Comparison of ENCODE assay signal across 26 mouse cellular contexts in the genomic region with DNA sequence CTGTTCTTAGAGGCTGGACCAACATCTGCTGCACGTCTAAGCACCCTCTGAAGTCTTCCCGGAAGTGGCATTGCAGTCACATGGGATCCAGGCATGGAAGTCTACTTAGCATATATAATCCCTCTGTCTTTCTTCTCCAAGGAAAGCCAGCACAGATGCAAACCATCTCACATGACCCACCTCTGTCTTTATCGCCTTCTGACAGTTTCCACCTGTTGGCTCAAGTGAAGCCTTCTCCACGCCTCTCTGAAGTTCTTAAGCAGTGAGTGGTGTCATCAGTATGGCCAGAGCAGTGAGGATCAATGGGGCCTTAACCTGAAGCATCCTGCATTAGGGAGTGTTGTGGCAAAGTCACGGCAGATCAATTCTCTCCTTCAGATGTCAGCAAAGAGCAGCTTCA. TPM values are rescaled to one million over a fixed set of nuclear protein-coding genes. Genes with fewer than 3 reads are reported as not detected.
DNase-seq lines count a peak whose midpoint lies in the region; ATAC-seq and TF ChIP-seq lines count a peak whose summit lies in the region.
"Had no signal": no experiment of that assay in that cellular context is flagged by ENCODE, and none has a peak within 500 bp of the region (broad histone marks: within the 10 kb centered on the region; RNA-seq: fewer than 3 reads in every experiment).

No protein-coding gene starts in this region.

- 0 out of 2 replicates have a peak overlapping the region, but pooled peaks have one; percentile 34 for H3K27ac ChIP-seq in kidney, embryonic 16.5 days (ENCODE audit: low read length)
- H3K27ac ChIP-seq in kidney, embryonic 15.5 days = no peak overlapping the region
- no peak overlapping the region for H3K27ac ChIP-seq in lung, embryonic 14.5 days (ENCODE audit: low read depth)
- no peak overlapping the region for H3K27ac ChIP-seq in stomach, embryonic 14.5 days (ENCODE audit: low read length)
- no peak overlapping the region for H3K27ac ChIP-seq in stomach, postnatal 0 days (replicated peaks)
- no peak overlapping the region for H3K27ac ChIP-seq in forebrain, embryonic 10.5 days
- H3K27ac ChIP-seq: embryonic facial prominence, embryonic 13.5 days; embryonic facial prominence, embryonic 15.5 days; forebrain, embryonic 13.5 days; forebrain, embryonic 15.5 days had no signal

- 28% methylated on average over 5 of the region's 5 CpGs for WGBS in kidney, embryonic 16.5 days
- 35% methylated on average over 5 of the region's 5 CpGs for WGBS in kidney, embryonic 15.5 days
- 50% methylated on average over 5 of the region's 5 CpGs for WGBS in lung, embryonic 14.5 days
- WGBS in stomach, embryonic 14.5 days = 39% methylated on average over 5 of the region's 5 CpGs
- WGBS in stomach, postnatal 0 days = 53% methylated on average over 5 of the region's 5 CpGs
- 87% methylated on average over 5 of the region's 5 CpGs for WGBS in forebrain, embryonic 10.5 days

- ATAC-seq in kidney, embryonic 16.5 days (ENCODE audit: low FRiP score, low TSS enrichment) = peak; percentile 42; the same call in 1 of the 2 replicates
- ATAC-seq in kidney, embryonic 15.5 days (replicated peaks; ENCODE audit: low FRiP score) = no peak
- no peak for ATAC-seq in lung, embryonic 14.5 days (ENCODE audit: insufficient read depth)
- peak; percentile 63; the same call in 1 of the 2 replicates for ATAC-seq in stomach, embryonic 14.5 days (ENCODE audit: insufficient number of reproducible peaks, insufficient read depth, low FRiP score, low read depth)
- ATAC-seq in stomach, postnatal 0 days (ENCODE audit: low FRiP score, low TSS enrichment) = no peak
- ATAC-seq: forebrain, embryonic 13.5 days; forebrain, embryonic 15.5 days had no signal

- H3K9me3 ChIP-seq in kidney, embryonic 16.5 days (ENCODE audit: low read length) = no peaks in the 10 kb centered on the region
- H3K9me3 ChIP-seq in kidney, embryonic 15.5 days (replicated peaks) = no peaks in the 10 kb centered on the region
- H3K9me3 ChIP-seq in lung, embryonic 14.5 days (ENCODE audit: low read depth, low read length) = no peaks in the 10 kb centered on the region
- H3K9me3 ChIP-seq in stomach, embryonic 14.5 days (ENCODE audit: control insufficient read depth, low read depth, low read length) = no peaks in the 10 kb centered on the region
- H3K9me3 ChIP-seq in stomach, postnatal 0 days (ENCODE audit: control insufficient read depth, low read length) = no peaks in the 10 kb centered on the region
- H3K9me3 ChIP-seq in forebrain, embryonic 10.5 days = no peaks in the 10 kb centered on the region
- H3K9me3 ChIP-seq: embryonic facial prominence, embryonic 13.5 days; embryonic facial prominence, embryonic 15.5 days; forebrain, embryonic 13.5 days; forebrain, embryonic 15.5 days had no signal

- H3K27me3 ChIP-seq in kidney, embryonic 16.5 days (ENCODE audit: insufficient read depth, low read length) = no peaks in the 10 kb centered on the region
- no peaks in the 10 kb centered on the region for H3K27me3 ChIP-seq in kidney, embryonic 15.5 days
- H3K27me3 ChIP-seq in lung, embryonic 14.5 days (ENCODE audit: insufficient read depth, low read length) = no peaks in the 10 kb centered on the region
- H3K27me3 ChIP-seq in stomach, embryonic 14.5 days (ENCODE audit: control insufficient read depth, insufficient read depth, low read length) = no peaks in the 10 kb centered on the region
- no peaks in the 10 kb centered on the region for H3K27me3 ChIP-seq in stomach, postnatal 0 days (ENCODE audit: control insufficient read depth, insufficient read depth, low read length)
- no peaks in the 10 kb centered on the region for H3K27me3 ChIP-seq in forebrain, embryonic 10.5 days (ENCODE audit: poor library complexity, severe bottlenecking)
- H3K27me3 ChIP-seq: embryonic facial prominence, embryonic 13.5 days; embryonic facial prominence, embryonic 15.5 days; forebrain, embryonic 13.5 days; forebrain, embryonic 15.5 days had no signal

- H3K36me3 ChIP-seq in kidney, embryonic 16.5 days (ENCODE audit: insufficient read depth, low read length) = no peaks in the 10 kb centered on the region
- H3K36me3 ChIP-seq in kidney, embryonic 15.5 days = no peaks in the 10 kb centered on the region
- H3K36me3 ChIP-seq in lung, embryonic 14.5 days (ENCODE audit: insufficient read depth) = no peaks in the 10 kb centered on the region
- H3K36me3 ChIP-seq in stomach, embryonic 14.5 days (ENCODE audit: control insufficient read depth, insufficient read depth, low read length) = no peaks in the 10 kb centered on the region
- no peaks in the 10 kb centered on the region for H3K36me3 ChIP-seq in stomach, postnatal 0 days (ENCODE audit: control insufficient read depth, insufficient read depth, low read length)
- no peaks in the 10 kb centered on the region for H3K36me3 ChIP-seq in forebrain, embryonic 10.5 days (replicated peaks)
- H3K36me3 ChIP-seq: embryonic facial prominence, embryonic 13.5 days; embryonic facial prominence, embryonic 15.5 days; forebrain, embryonic 15.5 days had no signal

- no peak overlapping the region for H3K9ac ChIP-seq in kidney, embryonic 16.5 days (replicated peaks; ENCODE audit: low read length)
- no peak overlapping the region for H3K9ac ChIP-seq in kidney, embryonic 15.5 days
- no peak overlapping the region for H3K9ac ChIP-seq in lung, embryonic 14.5 days
- H3K9ac ChIP-seq in stomach, embryonic 14.5 days (replicated peaks; ENCODE audit: low read depth, low read length) = no peak overlapping the region
- H3K9ac ChIP-seq in stomach, postnatal 0 days (ENCODE audit: low read length) = no peak overlapping the region
- H3K9ac ChIP-seq: embryonic facial prominence, embryonic 13.5 days; embryonic facial prominence, embryonic 15.5 days; forebrain, embryonic 13.5 days; forebrain, embryonic 15.5 days had no signal

- no peak overlapping the region for H3K4me3 ChIP-seq in kidney, embryonic 16.5 days (ENCODE audit: low read length)
- no peak overlapping the region for H3K4me3 ChIP-seq in kidney, embryonic 15.5 days (replicated peaks)
- no peak overlapping the region for H3K4me3 ChIP-seq in lung, embryonic 14.5 days (ENCODE audit: low read depth, low read length)
- H3K4me3 ChIP-seq in stomach, embryonic 14.5 days (ENCODE audit: low read depth, low read length) = no peak overlapping the region
- no peak overlapping the region for H3K4me3 ChIP-seq in stomach, postnatal 0 days (ENCODE audit: low read depth, low read length)
- no peak overlapping the region for H3K4me3 ChIP-seq in forebrain, embryonic 10.5 days
- H3K4me3 ChIP-seq: embryonic facial prominence, embryonic 13.5 days; embryonic facial prominence, embryonic 15.5 days; erythroblast, embryonic 14.5 days; forebrain, embryonic 13.5 days; forebrain, embryonic 15.5 days had no signal

- DNase-seq in lung, embryonic 14.5 days = peak; percentile 10
- no peak for DNase-seq in lung, postnatal 25 days (ENCODE audit: low spot score)
- no peak for DNase-seq in stomach, postnatal 0 days (ENCODE audit: low spot score)
- no peak for DNase-seq in forebrain, embryonic 10.5 days (ENCODE audit: extremely low spot score, low spot score)
- DNase-seq: adrenal gland, adult 2 months; adrenal gland, postnatal 10 days; adrenal gland, postnatal 25 days; cerebellum, adult 11 months; cerebellum, adult 18-20 months; cerebellum, adult 8-10 months; cerebellum, adult 9-11 months; cerebellum, postnatal 14 days; cerebellum, postnatal 36 days; embryo, embryonic 11 days had no signal

- no peak for TF ChIP-seq EP300 in stomach, postnatal 0 days (optimal IDR thresholded peaks at IDR 0.05)

- H3K4me1 ChIP-seq in kidney, embryonic 16.5 days (ENCODE audit: insufficient read depth, low read length) = peaks cover 9% of the 10 kb centered on the region; the same call in 1 of the 2 replicates
- H3K4me1 ChIP-seq in kidney, embryonic 15.5 days = no peaks in the 10 kb centered on the region
- no peaks in the 10 kb centered on the region for H3K4me1 ChIP-seq in lung, embryonic 14.5 days (ENCODE audit: insufficient read depth)
- no peaks in the 10 kb centered on the region for H3K4me1 ChIP-seq in stomach, embryonic 14.5 days (ENCODE audit: control insufficient read depth, insufficient read depth, low read length)
- H3K4me1 ChIP-seq in stomach, postnatal 0 days (replicated peaks; ENCODE audit: control insufficient read depth, insufficient read depth) = no peaks in the 10 kb centered on the region
- no peaks in the 10 kb centered on the region for H3K4me1 ChIP-seq in forebrain, embryonic 10.5 days
- H3K4me1 ChIP-seq: embryonic facial prominence, embryonic 13.5 days; embryonic facial prominence, embryonic 15.5 days; forebrain, embryonic 15.5 days had no signal

- no peak for TF ChIP-seq CTCF in lung, embryonic 14.5 days (IDR thresholded peaks at IDR 0.05; ENCODE audit: low read depth)
- no peak for TF ChIP-seq CTCF in stomach, postnatal 0 days (IDR thresholded peaks at IDR 0.05; ENCODE audit: low read depth)

- H3K4me2 ChIP-seq in kidney, embryonic 16.5 days (replicated peaks; ENCODE audit: low read depth, low read length) = no peak overlapping the region
- no peak overlapping the region for H3K4me2 ChIP-seq in kidney, embryonic 15.5 days
- no peak overlapping the region for H3K4me2 ChIP-seq in lung, embryonic 14.5 days
- H3K4me2 ChIP-seq in stomach, embryonic 14.5 days (replicated peaks; ENCODE audit: low read depth, low read length) = no peak overlapping the region
- H3K4me2 ChIP-seq in stomach, postnatal 0 days (replicated peaks; ENCODE audit: low read depth) = no peak overlapping the region
- H3K4me2 ChIP-seq: embryonic facial prominence, embryonic 13.5 days; embryonic facial prominence, embryonic 15.5 days; forebrain, embryonic 13.5 days; forebrain, embryonic 15.5 days had no signal

RNA-seq across cellular contexts. Expression of a gene that starts 23.2 kb away (rescaled TPM):
- not detected in 2 replicates for polyA plus RNA-seq in kidney, embryonic 16.5 days (2015; fragmentation: Nextera tagmentation; extraction: Ambion mirVana)
- polyA plus RNA-seq in kidney, embryonic 15.5 days (2015; fragmentation: Nextera tagmentation; extraction: Ambion mirVana) = not detected in 2 replicates
- polyA plus RNA-seq in lung, embryonic 14.5 days (2014; fragmentation: Nextera tagmentation; extraction: Ambion mirVana) = not detected in 2 replicates
- not detected in 2 replicates for polyA plus RNA-seq in stomach, embryonic 14.5 days (2014; fragmentation: Nextera tagmentation; extraction: Ambion mirVana)
- polyA plus RNA-seq in stomach, postnatal 0 days (2015; fragmentation: Nextera tagmentation; extraction: Ambion mirVana) = not detected in 2 replicates
- polyA plus RNA-seq in forebrain, embryonic 10.5 days (2016; fragmentation: Nextera tagmentation; extraction: Ambion mirVana) = not detected in 2 replicates
- polyA plus RNA-seq: adrenal gland, adult 2 months; brain, embryonic 14.5 days; C2C12; embryonic facial prominence, embryonic 11.5 days; embryonic facial prominence, embryonic 13.5 days; embryonic facial prominence, embryonic 15.5 days; erythroblast, embryonic 14.5 days; forebrain, embryonic 11.5 days; forebrain, embryonic 13.5 days; forebrain, embryonic 15.5 days had no signal

Comparison
In these comparisons a context has a peak if more than half of its experiments do, and no peak if none do; other contexts are left out.
1. ATAC-seq: peak in kidney, embryonic 16.5 days (single experiment) and stomach, embryonic 14.5 days (single experiment); none in kidney, embryonic 15.5 days (single experiment), lung, embryonic 14.5 days (single experiment) and stomach, postnatal 0 days (single experiment).